Mouse (Mus musculus): Measurements from ENCODE around the gene Cdk17.

DNA sequence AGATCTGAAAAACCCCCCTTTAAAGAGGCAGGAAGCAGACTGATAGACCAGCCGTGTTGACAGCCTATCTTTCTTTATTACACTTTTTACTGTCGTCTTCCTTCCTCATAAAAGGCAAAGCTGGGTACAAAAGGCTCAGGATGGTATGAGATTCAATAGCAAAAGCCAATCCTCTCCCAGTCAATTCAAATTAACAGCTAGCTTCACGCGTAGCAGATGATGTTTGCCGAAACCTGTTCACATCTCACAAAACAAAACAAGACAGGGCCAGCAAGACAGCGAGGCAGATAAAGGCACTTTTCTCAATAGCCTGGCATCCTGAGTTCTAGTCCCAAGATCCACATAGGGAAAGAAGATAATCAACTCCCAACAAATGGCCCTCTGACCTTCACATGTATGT is 128.7 kb downstream of the Cdk17 start:
- TF ChIP-seq EP300 (IDR thresholded peaks at IDR 0.05; ENCODE audit: low read depth), result no peak
- no peak for TF ChIP-seq CTCF (IDR thresholded peaks at IDR 0.05; ENCODE audit: low read depth)
